Mouse (Mus musculus) small intestine, adult 2 months (tissue): ENCODE results near the gene Sv2c. TPM values are rescaled to one million over a fixed set of nuclear protein-coding genes. Genes with fewer than 3 reads are reported as not detected.
"Not testable (repeated sequence)": the region's sequence is repeated elsewhere in the genome, so short reads cannot be mapped to it uniquely, and the experiment has no call there.

ENCODE experiments used
- H3K27ac ChIP-seq: fragments of 200-500 bp; 2 replicates; pipeline ENCODE4 v1.5.1; 2012; ENCODE audit warnings: low read depth, low read length, control low read depth, inconsistent platforms; ENCODE audit not compliant: insufficient read depth
- H3K27me3 ChIP-seq: fragments of 200-500 bp; 2 replicates; pipeline ENCODE4 v1.6.1; 2012; ENCODE audit warnings: mild to moderate bottlenecking, moderate library complexity, low read length, inconsistent platforms; ENCODE audit not compliant: control insufficient read depth, insufficient read depth
- H3K36me3 ChIP-seq: fragments of 200-500 bp; 2 replicates; pipeline ENCODE4 v1.6.1; 2012; ENCODE audit warnings: mild to moderate bottlenecking, low read length, control low read depth, inconsistent platforms; ENCODE audit not compliant: control insufficient read depth, insufficient read depth
- H3K4me1 ChIP-seq: fragments of 200-500 bp; 2 replicates; pipeline ENCODE4 v1.6.1; 2012; ENCODE audit warnings: low read length, inconsistent platforms, mixed read lengths; ENCODE audit not compliant: control insufficient read depth, insufficient read depth, insufficient read length
- H3K4me3 ChIP-seq: fragments of 200-500 bp; 2 replicates; pipeline ENCODE4 v1.5.1; 2012; ENCODE audit warnings: low read depth, mild to moderate bottlenecking, control low read depth, inconsistent platforms, low read length, moderate library complexity
- CTCF ChIP-seq: fragments of 200-500 bp; IDR thresholded peaks from 2 replicates; pipeline ENCODE4 v1.5.1; 2012; ENCODE audit warnings: low read depth, mild to moderate bottlenecking, control low read depth, inconsistent platforms, low read length, moderate library complexity, mixed read lengths; ENCODE audit not compliant: insufficient replicate concordance, insufficient read length; ENCODE audit errors: extremely low read depth
- POLR2A ChIP-seq: fragments of 200-500 bp; IDR thresholded peaks from 2 replicates; pipeline ENCODE4 v1.6.1; 2012; ENCODE audit warnings: low read depth, mild to moderate bottlenecking, control low read depth, inconsistent platforms, low read length, moderate library complexity
- WGBS: fragments of 180-500 bp; shearing (Covaris S2); methylation state at CpG from one replicate; pipeline ENCODE4 v1.1.7; 2018; 5-methylcytosine and 5-hydroxymethylcytosine counted together
- polyA plus RNA-seq: library from polyadenylated mRNA; depleted of rRNA; stranded (reverse); fragments of >200 nt; gene quantifications from 2 replicates; pipeline ENCODE4 v1.2.3, GENCODE M21; 2012

Sv2c gene
- polyA plus RNA-seq, 1 experiment: 0.25 TPM

DNA sequence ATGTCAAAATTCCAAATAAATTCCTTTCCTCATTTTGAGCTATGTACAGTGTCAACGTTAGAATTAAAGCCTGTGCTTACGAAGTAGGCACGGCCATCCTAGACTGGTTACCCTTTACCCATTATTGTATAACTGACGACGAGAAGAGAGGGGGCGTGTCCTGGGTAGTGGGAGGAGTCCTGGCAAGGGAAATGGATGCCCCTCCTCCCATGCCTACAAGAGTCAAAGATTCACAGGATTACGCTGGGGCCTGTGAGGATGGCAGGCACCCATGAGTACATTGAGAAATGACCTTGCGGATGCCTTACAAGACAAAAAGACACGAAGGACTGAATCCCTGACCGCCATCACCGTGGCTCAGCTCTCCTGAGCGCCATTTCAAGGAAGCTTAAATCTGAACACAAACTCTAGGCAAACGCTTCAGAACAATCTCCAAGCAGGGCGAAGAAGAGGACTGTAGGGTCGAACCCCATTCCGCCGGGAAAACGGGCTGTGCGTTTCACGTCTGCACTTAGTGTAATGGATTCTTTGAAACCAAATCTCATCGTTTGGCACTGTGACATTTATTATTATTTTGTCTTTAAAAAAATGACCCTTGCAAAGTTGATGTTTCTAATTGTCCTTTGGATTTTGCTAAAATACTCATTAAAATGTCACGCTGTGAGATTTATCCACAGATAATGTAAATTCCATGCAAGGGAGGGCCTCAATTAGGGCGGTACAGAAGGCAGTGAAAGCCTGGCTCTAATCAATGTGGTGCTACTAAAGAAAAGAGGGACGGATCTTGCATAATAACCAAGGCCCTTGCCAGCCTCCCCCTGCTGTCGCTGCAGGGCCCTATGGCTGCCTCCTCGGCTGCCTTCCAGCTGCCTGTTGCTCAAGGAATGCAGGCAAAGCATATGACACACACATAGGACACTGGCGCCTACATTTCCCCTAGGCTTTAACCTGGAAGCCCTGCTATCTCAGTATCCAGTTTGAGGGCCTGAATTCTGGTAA lies 137.4 kb downstream of the Sv2c start:
- Histone ChIP-seq H3K4me3 (no peak overlapping the region), H3K4me1 (no peaks in the 10 kb centered on the region), H3K27me3 (no peaks in the 10 kb centered on the region), H3K27ac (no peak overlapping the region), H3K36me3 (no peaks in the 10 kb centered on the region)
- WGBS: 79% methylated on average over 27 of the region's 27 CpGs
- TF ChIP-seq CTCF (no peak), POLR2A (no peak)

DNA sequence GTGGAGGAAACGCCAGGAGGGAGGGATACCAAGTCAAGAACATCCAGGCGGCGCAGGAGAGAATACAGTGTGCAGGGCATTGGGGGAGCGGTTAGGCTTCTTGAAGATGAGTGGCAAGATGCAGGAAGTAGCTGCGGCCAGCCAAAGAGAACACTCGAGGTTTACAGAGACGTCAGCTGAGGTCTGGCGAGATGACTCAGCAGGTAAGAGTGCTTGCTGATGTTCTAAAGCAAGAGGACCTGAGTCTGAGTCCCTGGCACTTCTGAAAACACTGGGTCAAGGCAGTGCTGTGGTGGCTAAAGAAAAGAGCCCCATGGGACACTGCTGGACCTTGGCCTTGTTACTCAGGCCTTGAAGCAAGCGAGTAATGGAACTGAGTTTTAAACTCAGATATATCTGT lies 144.2 kb downstream of the Sv2c start:
- WGBS: 65% methylated on average over 9 of the region's 9 CpGs
- TF ChIP-seq POLR2A (no peak), CTCF (no peak)
- no peaks in the 10 kb centered on the region for H3K36me3 ChIP-seq
- no peaks in the 10 kb centered on the region for H3K27me3 ChIP-seq
- no peaks in the 10 kb centered on the region for H3K4me1 ChIP-seq
- H3K27ac ChIP-seq: no peak overlapping the region
- H3K4me3 ChIP-seq: no peak overlapping the region

DNA sequence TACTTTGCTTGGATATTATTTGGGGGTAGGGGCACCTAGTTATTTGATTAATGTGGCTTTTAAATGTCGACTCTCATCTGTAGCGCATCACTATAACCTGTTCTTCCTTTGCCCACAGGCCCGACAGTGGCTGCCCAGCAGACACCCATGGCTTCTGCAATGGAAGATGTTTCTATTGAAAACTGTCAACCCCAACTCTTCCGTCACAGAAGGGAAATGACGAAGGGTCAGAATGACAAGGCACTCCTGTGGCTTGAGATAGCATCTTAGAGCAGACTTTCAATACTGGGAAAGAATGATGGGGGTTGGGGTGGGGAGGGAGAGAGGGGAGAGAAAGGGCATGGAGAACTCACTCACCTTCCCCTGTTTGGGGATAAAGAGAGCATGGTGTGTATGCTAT lies 145.2 kb downstream of the Sv2c start:
- 75% methylated on average over 5 of the region's 5 CpGs for WGBS
- no peak overlapping the region for H3K4me3 ChIP-seq
- H3K36me3 ChIP-seq: no peaks in the 10 kb centered on the region
- no peak for TF ChIP-seq CTCF
- no peaks in the 10 kb centered on the region for H3K27me3 ChIP-seq
- H3K27ac ChIP-seq: no peak overlapping the region
- H3K4me1 ChIP-seq: no peaks in the 10 kb centered on the region

DNA sequence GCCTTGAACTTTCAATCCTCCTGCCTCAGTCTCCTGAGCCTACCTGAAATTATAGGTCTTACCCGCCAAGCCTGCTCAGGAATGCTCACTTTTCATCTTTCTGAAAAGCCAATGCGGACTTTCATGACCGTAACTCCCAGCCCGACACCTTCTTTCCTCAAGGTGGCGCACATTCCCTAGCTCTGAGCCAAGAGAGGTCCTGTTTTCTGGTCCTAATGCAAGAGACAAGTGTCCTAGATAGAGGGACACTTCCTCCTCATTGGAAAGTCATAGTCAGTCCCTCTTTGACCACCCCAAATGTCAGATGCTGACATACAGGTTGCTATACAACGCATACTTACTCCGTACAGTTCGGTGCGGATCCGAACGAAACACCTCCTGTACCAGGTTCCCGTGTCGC lies 146.0 kb downstream of the Sv2c start:
- H3K4me1 ChIP-seq: no peaks in the 10 kb centered on the region
- no peak overlapping the region for H3K27ac ChIP-seq
- no peak overlapping the region for H3K4me3 ChIP-seq
- H3K36me3 ChIP-seq: no peaks in the 10 kb centered on the region
- WGBS: 74% methylated on average over 13 of the region's 13 CpGs
- no peaks in the 10 kb centered on the region for H3K27me3 ChIP-seq
- TF ChIP-seq POLR2A: no peak
- peak; percentile 29; the same call in 1 of the 2 replicates for TF ChIP-seq CTCF

DNA sequence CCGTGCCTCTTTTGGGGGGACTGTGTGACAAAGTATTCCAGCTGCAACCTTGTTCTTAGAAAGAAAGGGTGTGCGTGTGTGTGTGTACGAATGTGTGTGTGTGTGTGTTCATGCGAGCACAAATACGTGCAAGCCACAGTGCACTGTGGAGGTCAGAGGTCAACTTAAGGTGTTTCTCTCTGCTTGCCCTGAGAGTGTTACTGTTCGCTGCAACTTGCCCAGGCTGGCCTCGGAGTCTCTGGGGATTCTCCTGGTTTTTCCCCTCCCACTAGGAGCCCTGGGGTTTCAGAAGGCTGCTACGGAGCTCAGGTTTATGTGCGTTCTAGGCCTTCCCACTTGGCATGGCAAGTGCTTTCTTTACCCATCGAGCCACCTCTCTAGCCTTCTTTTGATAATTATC lies 157.2 kb downstream of the Sv2c start:
- Histone ChIP-seq H3K4me3 (no peak overlapping the region), H3K4me1 (no peaks in the 10 kb centered on the region), H3K27ac (no peak overlapping the region), H3K36me3 (no peaks in the 10 kb centered on the region), H3K27me3 (no peaks in the 10 kb centered on the region)
- no peak for TF ChIP-seq CTCF
- no peak for TF ChIP-seq POLR2A
- WGBS: 83% methylated on average over 10 of the region's 10 CpGs

DNA sequence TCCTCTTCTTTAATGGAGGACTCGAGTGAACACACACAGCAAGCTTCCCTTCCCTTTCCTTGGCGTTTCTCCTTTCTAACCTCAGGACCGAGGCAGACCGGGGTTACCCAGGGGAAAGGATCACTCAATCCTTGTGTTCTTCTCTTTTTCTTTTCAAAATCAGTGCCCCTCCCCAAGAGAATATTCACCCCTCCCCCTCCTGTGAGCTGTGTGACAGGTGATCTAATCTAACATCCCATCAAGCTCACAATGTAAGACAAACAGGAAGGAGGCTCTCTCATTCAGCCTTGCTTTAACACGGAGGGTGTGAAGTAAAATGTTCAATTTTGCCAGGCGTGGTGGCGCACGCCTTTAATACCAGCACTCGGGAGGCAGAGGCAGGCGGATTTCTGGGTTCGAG lies 158.3 kb downstream of the Sv2c start:
- Histone ChIP-seq H3K4me1 (no peaks in the 10 kb centered on the region), H3K36me3 (no peaks in the 10 kb centered on the region), H3K4me3 (no peak overlapping the region), H3K27ac (no peak overlapping the region), H3K27me3 (no peaks in the 10 kb centered on the region)
- WGBS: 84% methylated on average over 11 of the region's 11 CpGs
- TF ChIP-seq CTCF (no peak), POLR2A (no peak)

DNA sequence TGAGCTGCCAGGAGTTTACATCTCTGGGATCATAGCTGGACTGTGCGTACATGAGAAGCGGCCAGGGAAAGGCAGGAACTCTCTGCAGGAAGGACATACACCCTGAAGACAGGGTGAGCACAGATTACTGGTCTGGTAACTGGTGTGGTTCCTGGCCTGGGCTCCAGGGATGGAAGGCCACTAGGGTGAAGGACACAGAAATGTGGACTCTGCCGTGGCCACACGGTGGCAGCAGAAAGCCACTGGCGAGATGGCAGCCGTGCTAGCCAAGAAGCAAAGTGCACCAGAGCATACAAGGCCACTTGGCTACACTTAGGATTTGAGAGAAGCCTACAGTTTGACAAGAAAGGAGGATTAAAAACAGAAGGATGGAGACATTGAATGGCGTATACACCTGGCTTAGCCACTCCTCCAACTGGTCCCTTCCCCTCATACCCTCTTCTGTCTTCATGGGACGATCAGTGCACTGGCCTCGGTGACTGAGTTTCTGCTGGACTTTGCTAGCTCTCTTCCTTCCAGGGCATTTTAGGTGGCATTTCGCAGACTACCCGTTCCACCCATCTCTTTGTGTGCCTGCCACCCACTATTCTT lies 158.9 kb downstream of the Sv2c start:
- 52% methylated on average over 11 of the region's 11 CpGs for WGBS
- no peak overlapping the region for H3K4me3 ChIP-seq
- no peaks in the 10 kb centered on the region for H3K36me3 ChIP-seq
- no peak for TF ChIP-seq POLR2A
- TF ChIP-seq CTCF: peak; percentile 85
- no peaks in the 10 kb centered on the region for H3K27me3 ChIP-seq
- H3K4me1 ChIP-seq: no peaks in the 10 kb centered on the region
- no peak overlapping the region for H3K27ac ChIP-seq

DNA sequence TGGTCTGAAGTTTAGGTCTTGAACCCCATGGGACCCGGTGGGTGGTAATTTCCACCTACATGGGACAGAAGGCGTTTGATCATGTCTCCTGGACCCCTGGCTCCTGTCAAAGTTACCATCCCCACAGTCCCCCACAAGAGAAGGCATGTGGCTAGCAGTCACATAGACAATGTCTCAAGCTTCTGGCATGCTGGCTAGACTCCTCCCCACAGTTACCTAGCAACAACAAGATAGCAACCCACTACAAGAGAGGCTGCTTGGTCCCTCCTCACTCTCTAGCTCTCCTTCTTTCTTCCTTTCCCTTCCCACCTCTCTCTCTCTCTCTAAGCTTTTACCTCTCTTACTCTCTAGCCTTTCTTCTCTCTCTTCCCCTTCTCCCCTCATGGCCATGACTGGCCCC lies 164.3 kb downstream of the Sv2c start:
- H3K36me3 ChIP-seq, H3K27me3 ChIP-seq: not testable (repeated sequence)
- WGBS: 88% methylated on average over 2 of the region's 2 CpGs

More for the DNA sequence above, 164.3 kb downstream of the Sv2c start:
- H3K4me1 ChIP-seq, H3K27ac ChIP-seq, H3K4me3 ChIP-seq: not testable (repeated sequence)
